Mouse (Mus musculus) ovary, adult 18-20 months (tissue): ENCODE measurements around the gene Nupr1l.

ENCODE experiments used
- DNase-seq: peaks from one replicate; pipeline ENCODE4 v3.0.0; 2022; ENCODE audit warnings: low spot score, mixed read lengths

Gene Nupr1l

GRCm38 (mm10) chr5:129918065-129918651, 9.8 kb downstream of the Nupr1l start:
- DNase-seq, result no peak

DNA sequence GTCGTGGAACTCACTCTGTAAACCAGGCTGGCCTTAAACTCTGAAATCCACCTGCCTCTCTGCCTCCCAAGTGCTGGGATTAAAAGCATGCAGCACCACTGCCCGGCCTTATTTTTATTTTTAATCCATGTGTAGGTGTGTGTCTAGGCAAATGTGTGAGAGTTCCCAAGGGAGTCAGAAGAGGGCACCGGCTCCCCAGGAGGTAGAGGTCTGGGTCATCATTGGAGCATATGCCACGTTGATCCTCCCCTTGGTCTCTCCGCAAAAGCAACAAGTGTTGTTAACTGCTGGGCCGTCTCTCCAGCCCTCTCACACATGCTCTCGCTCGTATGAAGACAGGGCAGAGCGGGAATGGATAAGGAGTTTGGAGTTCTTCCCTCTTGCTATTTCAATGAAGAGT, 10.4 kb downstream of the Nupr1l start:
- no peak for DNase-seq

GRCm38 (mm10) chr5:129919320-129919719, 11.0 kb downstream of the Nupr1l start:
- no peak for DNase-seq

DNA sequence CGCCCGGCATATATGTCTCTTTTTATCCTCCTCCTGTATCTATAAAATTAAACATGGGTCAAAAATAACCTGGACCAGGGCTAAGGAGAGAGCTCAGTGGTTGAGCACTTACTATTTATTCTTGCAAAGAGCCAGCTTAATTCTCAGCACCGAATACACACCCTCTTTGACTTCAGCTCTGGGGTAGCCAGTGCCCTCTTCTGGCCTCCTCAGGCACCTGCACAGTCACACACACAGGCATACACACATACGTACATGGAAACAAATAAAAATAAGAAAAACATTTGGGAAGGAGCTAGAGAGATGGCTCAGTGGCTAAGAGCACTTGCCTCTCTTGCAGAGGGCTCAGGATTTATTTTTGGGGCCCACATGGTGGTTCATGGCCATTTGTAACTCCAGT, 13.6 kb downstream of the Nupr1l start:
- DNase-seq, result no peak

DNA sequence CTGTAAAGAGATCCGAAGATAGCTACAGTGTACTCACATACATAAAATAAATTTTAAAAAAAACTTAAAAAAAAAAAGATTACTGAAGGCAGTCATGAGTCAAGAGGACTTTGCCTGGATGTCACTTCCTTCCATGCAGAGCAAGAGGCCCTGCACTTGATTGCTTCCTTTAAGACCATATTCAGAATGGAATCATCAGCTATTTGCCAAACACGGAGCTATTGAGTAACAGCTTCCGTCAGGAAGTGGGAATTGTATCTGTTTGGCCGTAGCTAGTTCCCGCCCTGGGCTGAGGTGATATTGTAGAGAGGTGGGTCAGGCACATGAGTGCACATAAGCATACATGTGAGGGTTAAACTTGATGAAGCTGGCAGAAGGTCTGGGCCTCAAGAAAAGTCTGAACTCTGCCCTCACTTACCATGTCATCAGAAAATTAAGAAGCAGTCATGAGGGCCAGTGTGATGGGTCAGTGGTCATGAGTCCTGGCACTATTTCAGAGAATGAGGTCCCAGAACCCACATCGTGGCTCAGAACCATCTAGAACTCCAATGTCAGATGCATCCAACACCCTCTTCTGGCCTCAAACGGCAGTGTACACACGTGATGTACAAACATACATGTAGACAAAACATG, 16.6 kb downstream of the Nupr1l start:
- no peak for DNase-seq

DNA sequence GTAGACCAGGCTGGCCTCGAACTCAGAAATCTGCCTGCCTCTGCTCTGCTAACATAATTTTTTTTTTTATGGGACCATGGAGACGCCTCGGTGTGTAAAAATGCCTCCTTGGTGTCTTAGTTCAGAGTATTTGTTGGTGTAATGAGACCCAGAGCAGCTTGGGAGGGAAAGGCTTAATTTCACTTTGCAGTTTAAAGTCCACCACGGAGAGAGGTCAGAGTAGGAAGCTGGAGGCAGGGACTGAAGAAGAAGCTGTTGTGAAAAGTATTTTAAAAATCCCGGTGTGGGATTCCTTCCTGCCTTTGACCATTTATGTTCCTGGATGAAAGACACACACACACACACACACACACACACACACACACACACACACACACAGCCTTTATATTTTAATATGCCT, 17.6 kb downstream of the Nupr1l start:
- no peak for DNase-seq

- no peak for DNase-seq
Observed at GRCm38 (mm10) chr5:129929924-129930855, 21.9 kb downstream of the Nupr1l start.

DNA sequence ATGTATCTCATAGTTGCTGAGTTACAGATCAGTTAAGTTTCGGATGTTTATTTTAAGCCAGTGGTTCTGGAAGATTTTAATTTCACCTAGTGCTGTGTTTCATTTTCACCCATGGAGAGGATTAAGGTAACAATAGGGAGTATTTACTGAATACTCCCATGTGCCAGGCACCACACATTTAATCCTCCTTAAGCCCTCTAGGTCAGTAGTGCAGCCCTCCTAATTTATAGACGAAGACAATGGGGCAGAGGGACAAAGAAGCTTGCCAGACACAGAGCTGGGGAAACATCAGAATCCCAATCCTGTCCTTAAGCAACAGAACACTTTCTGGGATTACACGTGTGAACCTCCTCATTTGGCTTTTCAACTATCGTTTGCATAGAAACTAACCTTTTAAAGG, 28.6 kb downstream of the Nupr1l start:
- no peak for DNase-seq

DNA sequence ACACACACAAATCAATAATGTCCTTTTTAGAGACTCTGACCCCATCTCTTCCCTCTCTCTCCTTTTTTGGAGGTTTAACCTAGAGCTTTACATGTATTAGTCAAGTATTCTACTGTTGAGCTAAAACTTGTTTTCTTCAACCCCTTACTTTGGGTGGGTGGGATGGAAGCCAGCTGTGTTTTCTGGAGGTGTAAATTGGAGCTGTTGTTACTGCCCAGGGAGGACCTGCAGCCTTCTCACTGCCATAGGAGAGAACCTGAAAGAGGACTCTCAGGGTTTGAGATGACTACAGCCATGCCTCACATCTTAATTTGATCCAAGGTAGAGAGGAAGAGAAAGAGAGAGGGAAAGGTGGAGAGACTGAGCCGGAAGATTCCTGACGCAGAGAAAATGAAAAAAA, 31.9 kb downstream of the Nupr1l start:
- no peak for DNase-seq

GRCm38 (mm10) chr5:129940736-129941494, 32.6 kb downstream of the Nupr1l start:
- DNase-seq, result no peak

DNA sequence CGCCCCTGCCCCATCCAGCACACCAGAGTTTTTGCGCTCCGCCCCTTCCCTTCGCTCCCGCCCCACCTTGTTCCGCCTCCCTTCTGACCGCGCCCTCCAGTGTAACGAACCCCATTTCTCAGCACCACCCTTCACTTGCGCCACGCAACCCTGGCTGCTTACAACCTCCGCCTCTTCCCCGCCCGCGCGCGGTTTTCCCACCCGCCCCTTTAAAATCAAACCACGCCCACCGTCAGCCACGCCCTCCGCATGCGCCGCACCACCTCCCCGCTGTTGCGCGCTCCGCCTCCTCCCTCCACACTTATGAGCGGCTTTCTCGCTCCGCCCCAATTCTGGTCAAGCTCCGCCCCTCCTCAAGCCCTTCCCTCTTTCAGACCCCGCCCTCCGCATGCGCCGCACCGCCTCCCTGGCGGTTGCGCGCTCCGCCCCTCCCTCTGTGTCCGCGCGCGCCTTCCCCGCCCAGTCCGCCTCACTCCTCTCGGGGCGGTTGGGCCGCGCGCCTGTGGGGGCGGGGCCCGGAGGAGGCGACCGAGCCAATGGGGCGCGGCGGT, 33.2 kb downstream of the Nupr1l start, which contains the start of gene Vkorc1l1:
Gene Vkorc1l1, plus strand, starts transcription at position 476 of the 551 bp plus-strand sequence.
- peak; percentile 97 for DNase-seq

- peak; percentile 6 for DNase-seq
Observed at GRCm38 (mm10) chr5:129942073-129942939, 34.0 kb downstream of the Nupr1l start.

DNA sequence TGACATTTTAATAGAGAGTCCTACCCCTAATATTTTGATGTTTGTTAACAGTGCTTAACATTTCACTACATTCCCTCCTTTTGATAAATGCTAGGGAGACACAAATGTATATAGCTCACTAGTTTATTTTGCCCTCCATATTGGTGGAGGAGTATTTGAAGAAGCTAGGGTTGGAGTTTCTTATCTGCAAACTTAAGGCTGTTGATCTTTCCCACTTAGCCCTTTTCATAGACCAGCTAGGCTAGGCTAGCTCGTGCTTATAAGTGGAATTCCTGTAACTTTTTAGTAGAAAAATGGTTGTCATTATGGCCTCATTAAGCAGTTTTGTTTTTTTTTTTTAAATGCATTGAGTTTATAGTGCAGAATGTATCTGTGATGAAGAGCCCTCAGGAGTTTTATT, 35.1 kb downstream of the Nupr1l start:
- no peak for DNase-seq

DNA sequence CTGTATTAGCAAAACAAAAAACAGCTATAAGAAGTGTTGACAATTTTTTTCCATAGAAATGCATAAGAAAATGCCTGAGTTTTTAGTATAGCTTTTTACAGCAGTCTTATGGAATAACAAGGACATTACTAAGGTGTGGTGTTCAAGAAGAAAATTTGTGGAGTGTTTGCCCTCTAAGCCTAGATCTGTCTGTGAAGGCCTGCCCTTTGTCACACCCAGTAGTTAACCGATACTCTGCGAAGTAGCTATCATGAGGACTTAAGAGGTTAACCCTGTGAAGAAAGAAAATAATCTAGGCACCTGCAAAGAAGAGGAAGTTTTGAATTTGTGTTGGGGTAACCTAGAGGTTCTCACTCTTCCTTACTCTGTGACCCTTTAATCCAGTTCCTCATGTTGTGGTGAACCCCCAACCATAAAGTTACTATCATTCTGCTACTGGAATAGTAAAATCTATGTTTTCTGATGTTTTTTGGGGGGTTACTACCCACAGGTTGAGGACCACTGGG, 39.2 kb downstream of the Nupr1l start:
- no peak for DNase-seq

GRCm38 (mm10) chr5:129952143-129952542, 43.8 kb downstream of the Nupr1l start:
- DNase-seq, result no peak

DNA sequence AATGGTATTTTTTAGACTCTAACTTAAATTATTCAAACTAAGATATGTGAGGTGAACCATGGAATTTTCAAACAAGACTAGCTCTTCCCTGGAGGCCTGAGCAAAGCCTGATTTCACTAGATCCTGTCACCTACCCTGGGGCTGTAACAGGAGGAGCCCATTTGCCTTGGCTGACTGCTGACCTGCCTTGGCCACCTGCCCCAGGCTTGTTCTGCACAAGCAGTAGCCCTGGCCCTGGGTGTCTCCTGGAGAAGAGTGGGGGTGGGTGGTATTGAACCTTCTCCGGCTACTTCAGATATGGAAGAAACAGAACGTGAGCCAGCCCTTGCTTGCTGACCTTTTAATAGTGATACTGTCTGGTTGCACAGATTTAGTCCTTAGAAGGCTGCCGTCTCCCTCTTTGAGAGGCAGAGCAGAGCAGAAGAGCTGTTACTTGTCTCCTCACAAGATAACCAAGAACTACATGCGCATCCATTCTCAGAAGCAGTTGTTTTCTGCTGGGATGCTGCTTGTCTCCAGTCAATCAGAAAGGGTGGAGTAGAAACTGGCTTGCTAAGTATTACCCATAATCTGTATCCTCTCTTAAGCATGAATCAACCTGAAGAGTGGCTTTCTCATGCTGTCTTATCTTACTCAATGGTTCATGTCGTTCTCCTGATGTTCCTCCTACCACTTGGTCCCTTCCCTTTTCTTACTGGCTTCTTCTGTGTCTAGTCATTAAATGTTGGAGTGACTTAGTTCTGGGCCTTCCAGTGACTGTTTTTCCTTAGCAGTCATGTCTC, 46.3 kb downstream of the Nupr1l start:
- no peak for DNase-seq

GRCm38 (mm10) chr5:129955792-129956191, 47.5 kb downstream of the Nupr1l start:
- no peak for DNase-seq

DNA sequence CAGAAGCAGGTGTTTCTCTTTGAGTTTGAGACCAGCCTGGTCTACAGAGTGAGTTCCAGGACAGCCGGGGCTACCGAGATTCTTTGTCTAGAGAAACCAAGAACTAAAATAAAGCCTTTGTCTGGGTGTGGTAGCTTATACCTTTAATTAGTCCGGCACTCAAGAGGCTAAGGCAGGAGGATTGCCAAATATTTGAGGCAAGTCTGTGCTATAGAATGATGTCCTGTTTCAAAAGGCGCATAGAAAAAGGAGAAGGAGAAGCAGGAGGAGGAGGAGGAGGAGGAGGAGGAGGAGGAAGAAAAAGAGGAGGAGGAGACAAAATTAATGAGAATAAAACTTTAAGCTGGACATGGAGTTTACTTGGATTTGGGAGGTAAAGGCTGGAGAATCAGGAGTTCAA, 54.9 kb downstream of the Nupr1l start:
- DNase-seq, result no peak
